Mouse (Mus musculus) spleen, adult 18-20 months (tissue): Measurements from ENCODE around the gene Olfr965.
"Not testable (repeated sequence)": the region's sequence is repeated elsewhere in the genome, so short reads cannot be mapped to it uniquely, and the experiment has no call there.

Experiments used
- DNase-seq, 2 experiments: peaks; one replicate each; pipeline ENCODE4 v3.0.0; 2022; ENCODE audit warnings: mixed read lengths in 2 of 2

The Olfr965 gene

DNA sequence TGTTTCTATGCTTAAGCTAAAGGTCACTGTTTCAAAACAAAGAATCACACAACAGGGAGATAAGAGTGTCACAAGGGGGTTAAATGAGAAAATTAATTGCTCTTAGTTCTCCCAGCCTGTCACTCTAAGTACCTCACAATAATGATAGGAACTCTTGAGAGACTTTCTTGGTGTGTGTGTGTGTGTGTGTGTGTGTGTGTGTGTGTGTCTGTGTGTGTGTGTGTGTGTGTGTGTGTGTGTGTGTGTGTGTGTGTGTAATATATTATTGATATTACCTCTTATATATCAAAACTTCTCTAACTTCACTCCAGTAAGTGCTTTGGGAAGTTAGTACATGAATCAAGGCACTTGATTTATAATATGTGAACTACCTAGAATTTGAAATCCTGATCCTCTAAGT is at the start of gene Olfr965:
TSS of gene Olfr965 (plus strand) at position 301 of the 400 bp plus-strand sequence.
- no peak for DNase-seq

DNA sequence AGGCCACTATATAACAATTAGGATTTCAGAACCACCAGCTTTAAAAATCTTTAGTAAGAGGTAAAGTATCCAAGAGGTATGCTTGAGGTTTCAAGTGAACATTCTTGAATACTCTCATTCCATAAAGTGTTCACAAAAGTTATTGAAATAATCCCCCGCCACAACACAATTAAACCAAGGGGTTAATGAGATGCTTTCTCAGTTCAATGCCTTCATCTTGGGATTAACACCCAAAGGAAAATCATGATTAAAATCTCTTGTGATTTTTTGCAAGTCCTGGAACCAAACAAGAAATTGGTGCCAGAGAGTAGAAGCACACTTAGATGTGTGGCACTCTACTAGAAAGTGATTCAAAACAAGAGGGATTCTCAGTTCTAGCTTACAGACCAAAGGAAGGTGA is 44.2 kb upstream of the Olfr965 start, which contains the start of gene Olfr963:
TSS of gene Olfr963 (plus strand) at position 301 of the 400 bp plus-strand sequence.
- DNase-seq, result no peak

DNA sequence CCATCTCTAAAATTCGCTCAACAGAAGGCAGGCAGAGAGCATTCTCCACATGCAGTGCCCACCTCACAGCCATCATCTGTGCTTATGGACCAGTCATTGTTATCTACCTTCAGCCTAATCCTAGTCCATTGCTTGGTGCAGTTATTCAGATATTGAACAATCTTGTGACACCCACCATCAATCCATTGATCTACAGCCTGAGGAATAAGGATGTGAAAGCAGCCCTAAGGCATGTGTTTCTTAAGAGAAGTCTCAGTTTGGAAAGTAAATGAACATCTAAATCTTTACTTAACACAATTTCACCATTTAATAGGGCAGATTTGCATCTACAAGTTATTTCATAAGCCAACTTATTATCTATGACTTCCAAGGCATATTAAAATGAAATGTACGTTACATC is 41.4 kb upstream of the Olfr965 start:
- DNase-seq, result no peak

DNA sequence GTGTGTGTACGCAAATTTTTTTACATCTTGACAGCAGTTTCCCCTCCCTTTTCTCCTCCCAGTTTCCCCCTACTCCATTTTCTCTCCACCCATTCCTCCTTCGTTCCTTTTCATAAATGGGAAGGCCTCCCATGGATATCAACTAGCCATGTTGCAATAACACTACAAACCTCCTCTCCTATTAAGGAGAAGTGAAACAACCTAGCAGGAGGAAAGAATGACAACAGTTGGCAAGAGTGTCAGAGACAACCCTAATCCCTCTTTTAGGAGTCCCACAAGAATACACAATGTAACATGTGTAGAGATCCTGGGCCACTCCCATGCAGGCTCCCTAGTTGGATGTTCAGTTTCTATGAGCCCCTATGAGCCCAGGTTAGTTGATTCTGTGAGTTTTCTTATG is 36.3 kb upstream of the Olfr965 start:
- no peak for DNase-seq

DNA sequence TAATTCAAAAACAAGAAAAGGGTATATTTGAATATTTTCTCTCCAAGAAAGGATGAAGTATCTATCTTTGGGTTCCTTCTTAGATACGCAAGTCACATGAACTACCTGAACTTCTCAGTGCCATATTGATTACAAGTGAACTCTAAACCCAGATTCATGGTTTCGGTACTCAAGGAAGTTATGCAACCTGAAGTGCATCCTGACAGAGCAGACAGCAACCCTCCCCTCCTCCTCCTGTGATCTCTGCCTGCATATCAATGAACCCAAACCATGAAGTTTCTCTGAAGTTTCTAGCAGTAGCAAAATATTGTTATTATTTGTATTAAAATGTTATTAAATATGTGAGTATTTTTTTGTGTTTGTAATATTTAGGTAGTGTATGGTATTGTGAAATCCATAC is 32.6 kb upstream of the Olfr965 start:
- no peak for DNase-seq

DNA sequence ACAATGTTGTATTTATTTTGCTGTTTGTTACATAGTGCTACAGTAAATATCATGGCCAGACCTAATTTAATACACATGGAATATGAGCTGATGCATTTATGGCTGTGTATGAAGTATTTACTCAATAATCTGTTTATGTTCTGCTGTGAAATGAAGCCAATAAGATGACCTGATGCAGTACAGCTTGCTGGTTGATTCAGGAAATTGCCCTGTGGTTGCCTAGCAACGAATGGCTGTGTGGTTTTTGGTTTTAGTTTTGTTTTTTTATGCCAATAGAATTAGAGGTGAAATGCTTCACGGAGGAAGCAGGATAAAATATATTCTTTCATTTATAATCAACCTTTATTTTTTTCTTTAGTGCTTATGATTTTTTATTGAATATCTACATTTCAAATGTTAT is 31.9 kb upstream of the Olfr965 start:
- DNase-seq, result no peak

DNA sequence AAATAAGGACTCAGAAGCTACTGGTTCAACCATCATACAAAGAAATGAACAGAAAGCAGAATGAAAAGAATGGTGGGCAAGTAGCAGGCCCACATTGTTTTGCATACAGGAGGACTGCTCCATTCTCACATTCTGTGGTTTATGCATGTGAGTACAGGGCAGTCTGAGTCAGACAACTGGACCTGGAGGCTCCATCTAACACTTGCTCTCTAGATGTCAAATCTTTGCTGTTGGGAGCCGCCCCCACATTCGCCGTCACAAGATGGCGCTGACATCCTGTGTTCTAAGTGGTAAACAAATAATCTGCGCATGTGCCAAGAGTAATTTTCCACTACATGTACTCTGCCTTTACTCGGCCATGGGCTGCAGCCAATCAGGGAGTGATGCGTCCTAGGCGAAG is 10.0 kb upstream of the Olfr965 start:
- DNase-seq, result not testable (repeated sequence)

DNA sequence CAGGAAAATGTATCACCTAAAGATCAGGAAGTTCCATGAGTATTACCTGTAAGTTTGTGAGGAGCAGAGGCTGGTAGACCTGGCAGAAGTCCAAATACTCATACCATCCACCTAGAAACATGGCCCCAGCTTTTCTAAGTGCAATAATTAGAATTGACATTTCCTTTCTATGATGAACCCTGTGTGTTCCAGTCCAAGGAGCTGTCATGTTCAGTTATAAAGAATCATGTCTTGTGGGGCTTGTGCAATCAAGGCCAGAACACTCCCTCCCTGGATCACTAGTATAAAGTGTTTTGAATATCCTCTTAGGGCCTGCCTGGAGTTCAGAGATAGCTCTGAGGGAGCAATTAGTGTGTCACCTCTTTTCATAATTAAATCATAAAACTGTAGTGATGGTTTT is 4.1 kb upstream of the Olfr965 start, which contains the start of gene Olfr149:
TSS of gene Olfr149 (minus strand) at position 101 of the 400 bp plus-strand sequence.
- DNase-seq, result no peak

DNA sequence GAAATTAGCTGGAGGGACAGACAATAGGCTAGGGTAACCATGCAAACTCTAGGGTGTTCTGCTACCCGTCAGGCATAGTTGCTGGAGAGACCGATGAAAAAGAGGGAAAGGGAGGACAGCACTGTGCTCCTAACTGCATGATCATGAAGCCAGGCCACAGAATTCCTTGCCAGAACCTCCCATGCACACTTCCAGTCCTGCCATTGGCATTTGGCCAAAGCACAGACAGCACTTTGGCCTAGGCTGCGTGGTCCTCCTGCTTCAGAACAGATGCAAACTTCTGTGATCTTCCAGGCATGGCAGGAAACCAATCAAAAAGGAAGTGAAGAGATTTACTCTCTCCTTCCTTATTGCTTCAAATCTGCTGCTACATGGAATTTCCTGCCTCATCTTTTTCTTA is 2.2 kb upstream of the Olfr965 start:
- no peak for DNase-seq

DNA sequence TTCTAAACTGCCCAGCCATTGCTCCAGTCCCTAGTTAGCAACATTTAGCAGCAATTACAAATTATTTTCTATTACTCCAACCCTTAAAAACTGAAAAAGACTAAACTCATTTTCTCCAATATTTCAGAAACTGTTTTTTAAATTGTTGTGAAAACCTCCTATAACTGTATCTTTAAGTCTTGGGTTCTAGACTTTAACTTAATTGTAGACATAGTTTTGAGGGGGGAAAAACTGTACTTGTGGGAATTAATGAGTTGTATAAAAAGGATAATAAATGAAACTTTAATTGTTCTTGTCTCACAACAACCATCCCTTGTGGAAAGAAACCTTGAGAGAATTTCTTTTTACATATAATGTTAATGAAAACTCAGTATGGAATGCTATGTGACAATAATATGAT is 19.5 kb downstream of the Olfr965 start, which contains the start of gene Olfr150:
TSS of gene Olfr150 (plus strand) at position 301 of the 400 bp plus-strand sequence.
- DNase-seq, result no peak

DNA sequence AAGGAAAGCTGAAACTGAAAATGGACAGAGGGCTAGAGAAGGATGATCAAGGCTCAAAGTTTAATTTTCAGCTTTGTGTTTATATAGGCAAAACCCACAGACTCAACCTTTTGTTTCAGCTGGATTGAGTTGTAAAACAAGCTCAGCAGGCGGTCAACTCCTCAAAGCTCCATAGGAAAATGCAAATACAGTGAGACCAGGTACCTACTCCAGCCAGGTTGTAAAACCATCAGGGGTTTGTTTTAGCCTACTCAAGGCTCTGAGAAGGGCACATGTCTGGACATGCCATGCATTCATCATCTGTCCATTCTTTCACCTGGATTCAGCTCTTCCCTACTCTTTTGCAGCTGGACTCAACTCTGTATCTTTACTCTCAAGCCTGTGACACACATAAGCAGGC is 29.6 kb downstream of the Olfr965 start:
- no peak for DNase-seq

DNA sequence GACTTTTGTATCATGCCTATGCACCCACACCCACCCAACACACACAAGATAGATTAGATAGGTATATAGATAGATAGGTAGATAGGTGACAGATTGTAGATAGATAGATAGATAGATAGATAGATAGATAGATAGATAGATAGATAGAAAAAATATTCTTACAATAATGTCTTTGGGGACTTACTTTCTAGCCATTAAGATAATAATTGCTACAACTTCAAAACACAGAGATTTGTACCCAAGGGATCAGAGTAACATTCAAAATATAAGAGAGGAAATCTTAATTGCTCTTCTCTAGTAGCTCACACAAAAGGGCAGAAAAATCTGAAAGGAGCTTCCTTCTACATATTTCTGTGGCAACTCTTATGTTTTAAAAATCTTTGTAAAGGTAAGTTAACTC is 34.8 kb downstream of the Olfr965 start, which contains the start of gene Olfr967:
TSS of gene Olfr967 (plus strand) at position 301 of the 400 bp plus-strand sequence.
- no peak for DNase-seq

DNA sequence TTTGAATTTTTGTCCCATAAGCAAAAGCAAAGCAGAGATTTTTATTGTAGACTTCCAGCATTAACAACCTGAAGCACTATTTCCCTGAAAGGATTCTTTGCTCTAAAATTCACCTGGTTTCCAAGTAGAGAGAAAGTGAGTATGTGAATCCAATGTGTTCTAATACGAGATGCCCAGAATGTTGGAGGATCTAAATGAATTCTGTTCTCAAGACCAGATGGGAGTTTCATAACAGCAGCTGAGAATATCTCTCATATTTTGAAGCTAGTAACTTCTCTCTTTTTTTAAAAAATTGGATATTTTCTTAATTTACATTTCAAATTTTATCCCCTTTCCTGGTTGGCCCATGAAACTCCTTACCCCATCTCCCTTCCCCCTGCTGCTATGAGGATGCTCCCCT is 35.3 kb downstream of the Olfr965 start:
- no peak for DNase-seq
